8 mouse cellular contexts compared by ENCODE assay signal in the genomic region with DNA sequence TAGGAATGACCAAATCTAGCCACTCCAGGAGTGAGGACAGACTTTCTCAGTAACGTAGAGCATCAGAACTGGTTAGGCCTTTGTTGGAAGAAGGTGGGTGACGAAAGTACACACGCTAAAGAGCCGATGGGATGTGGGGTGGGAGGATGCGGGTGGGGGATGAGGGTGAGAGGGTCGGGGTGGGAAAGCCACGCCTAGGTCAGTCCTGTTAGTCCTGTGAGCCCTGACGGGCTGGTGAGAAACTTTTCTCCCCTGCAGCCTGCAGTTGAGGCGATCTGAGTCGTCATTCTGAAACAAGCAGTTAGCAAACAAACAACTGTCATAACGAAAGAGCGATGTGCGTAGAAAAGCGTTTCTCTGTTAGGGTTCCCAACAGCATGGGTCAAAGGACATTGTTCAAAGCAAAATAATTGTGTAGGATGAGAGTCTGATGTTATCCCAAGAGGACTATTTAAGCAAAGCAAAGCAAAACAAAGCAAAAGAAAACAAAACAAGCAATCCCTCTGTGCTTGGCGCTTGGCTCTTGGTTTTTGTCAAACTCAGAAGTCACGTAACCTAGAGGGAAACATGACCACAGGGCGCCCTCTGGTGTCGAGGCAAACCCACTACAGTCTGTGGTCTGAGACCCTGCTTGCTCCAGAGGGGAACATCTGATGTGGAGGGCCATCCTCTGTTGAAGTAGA.
DNase-seq lines count a peak whose midpoint lies in the region; ATAC-seq lines count a peak whose summit lies in the region.

No protein-coding gene starts in this region.

- peaks cover 22% of the 10 kb centered on the region for H3K27me3 ChIP-seq in megakaryocyte, embryonic 14.5 days (replicated peaks)

- no peaks in the 10 kb centered on the region for H3K9me3 ChIP-seq in megakaryocyte, embryonic 14.5 days

- ATAC-seq in common myeloid progenitor, adult 5-6 weeks (replicated peaks; ENCODE audit: low read depth, poor library complexity, severe bottlenecking), result peak; percentile 74

- H3K4me3 ChIP-seq in megakaryocyte, embryonic 14.5 days (replicated peaks), result peak overlapping the region; percentile 89

- DNase-seq in WW6 (ENCODE audit: low read depth, low spot score), result peak; percentile 36
- DNase-seq in gastrocnemius, postnatal 10 days, result peak; percentile 86
- peak; percentile 93 for DNase-seq in induced T-regulatory cell, adult 2 months (ENCODE audit: low read depth)
- peak; percentile 19 to 37 for DNase-seq in left cerebral cortex, adult 8-10 months (ENCODE audit: low spot score in 2 of 2)
- DNase-seq in right cerebral cortex, postnatal 10 days (ENCODE audit: low spot score in 2 of 2), result peak; percentile 47 to 84
- peak; percentile 80 for DNase-seq in urinary bladder, postnatal 14 days (ENCODE audit: low spot score)

- peaks cover 37% of the 10 kb centered on the region for H3K4me1 ChIP-seq in megakaryocyte, embryonic 14.5 days

- no peaks in the 10 kb centered on the region for H3K36me3 ChIP-seq in megakaryocyte, embryonic 14.5 days (replicated peaks; ENCODE audit: low read length)

Comparison
In these comparisons a context has a peak if more than half of its experiments do, and no peak if none do; other contexts are left out.
1. Peak in every context shown above with its lines: DNase-seq, ATAC-seq and H3K4me3 ChIP-seq.
2. DNase-seq: peak in every context shown above with its lines; median percentile 93 in induced T-regulatory cell, adult 2 months; 86 in gastrocnemius, postnatal 10 days; 80 in urinary bladder, postnatal 14 days; 66 in right cerebral cortex, postnatal 10 days; 36 in WW6; 28 in left cerebral cortex, adult 8-10 months.